Mouse (Mus musculus) spleen, postnatal 10 days (tissue): Measurements from ENCODE around the gene Tcap.
A peak's percentile ranks its signal among the peaks of the same experiment; 100 is the strongest.

ENCODE experiments used
- DNase-seq, 2 experiments: peaks; one replicate each; pipeline ENCODE4 v3.0.0; 2021 to 2022; ENCODE audit warnings: low spot score in 2 of 2

Gene Tcap

GRCm38 (mm10) chr11:98355732-98356299, 27.8 kb upstream of the Tcap start:
- DNase-seq: peak; percentile 41 to 57

GRCm38 (mm10) chr11:98356625-98357394, 26.8 kb upstream of the Tcap start:
- DNase-seq: no peak

GRCm38 (mm10) chr11:98357396-98358160, 26.0 kb upstream of the Tcap start:
- no peak for DNase-seq

- DNase-seq: peak; percentile 79 to 95
Measured at GRCm38 (mm10) chr11:98358161-98359083, 25.2 kb upstream of the Tcap start, which contains the start of gene Stard3. TSS of gene Stard3 (plus strand) at chr11:98358368.

- no peak for DNase-seq
Measured at GRCm38 (mm10) chr11:98360866-98361521, 22.6 kb upstream of the Tcap start.

GRCm38 (mm10) chr11:98363817-98364216, 19.8 kb upstream of the Tcap start:
- DNase-seq: no peak

- no peak for DNase-seq
Measured at GRCm38 (mm10) chr11:98364410-98364809, 19.2 kb upstream of the Tcap start.

GRCm38 (mm10) chr11:98366290-98366689, 17.3 kb upstream of the Tcap start:
- no peak for DNase-seq

GRCm38 (mm10) chr11:98367171-98367862, 16.3 kb upstream of the Tcap start:
- no peak for DNase-seq

- no peak for DNase-seq
Measured at GRCm38 (mm10) chr11:98367863-98368186, 15.8 kb upstream of the Tcap start.

- no peak for DNase-seq
Measured at GRCm38 (mm10) chr11:98369337-98369736, 14.3 kb upstream of the Tcap start.

- DNase-seq: no peak
Measured at GRCm38 (mm10) chr11:98370588-98370987, 13.0 kb upstream of the Tcap start.

GRCm38 (mm10) chr11:98371556-98372240, 11.9 kb upstream of the Tcap start:
- no peak for DNase-seq

- peak in 1 of 2 experiments; percentile 78 for DNase-seq
Measured at GRCm38 (mm10) chr11:98372406-98372805, 11.2 kb upstream of the Tcap start.

- DNase-seq: no peak
Measured at GRCm38 (mm10) chr11:98373244-98373643, 10.4 kb upstream of the Tcap start.

- no peak for DNase-seq
Measured at GRCm38 (mm10) chr11:98374266-98374665, 9.3 kb upstream of the Tcap start.

- no peak for DNase-seq
Measured at GRCm38 (mm10) chr11:98376756-98377155, 6.9 kb upstream of the Tcap start.

- no peak for DNase-seq
Measured at GRCm38 (mm10) chr11:98377787-98378186, 5.8 kb upstream of the Tcap start.

- no peak for DNase-seq
Measured at GRCm38 (mm10) chr11:98379379-98379778, 4.2 kb upstream of the Tcap start.

- no peak for DNase-seq
Measured at GRCm38 (mm10) chr11:98380106-98380505, 3.5 kb upstream of the Tcap start.
